Mouse (Mus musculus) monocyte, adult 59 days (primary cell): ENCODE measurements around the gene Vnn1. TPM values are rescaled to one million over a fixed set of nuclear protein-coding genes. Genes with fewer than 3 reads are reported as not detected.

Experiments
- total RNA-seq, 2 experiments: library from RNA; stranded (reverse); gene quantifications; one replicate each; pipeline ENCODE4 v1.2.4; 2023

The Vnn1 gene
- total RNA-seq: not detected

GRCm38 (mm10) chr10:23894601-23895349 lies at the start of gene Vnn1:
Vnn1 (plus strand) TSS chr10:23894688.

GRCm38 (mm10) chr10:23851228-23851912 lies 43.1 kb upstream of the Vnn1 start, which contains the start of gene Vnn3:
Vnn3 (plus strand) TSS chr10:23851462.

GRCm38 (mm10) chr10:23920056-23920455 lies 25.6 kb downstream of the Vnn1 start, which contains the start of gene Taar1:
Taar1 (plus strand) TSS chr10:23920356.

DNA sequence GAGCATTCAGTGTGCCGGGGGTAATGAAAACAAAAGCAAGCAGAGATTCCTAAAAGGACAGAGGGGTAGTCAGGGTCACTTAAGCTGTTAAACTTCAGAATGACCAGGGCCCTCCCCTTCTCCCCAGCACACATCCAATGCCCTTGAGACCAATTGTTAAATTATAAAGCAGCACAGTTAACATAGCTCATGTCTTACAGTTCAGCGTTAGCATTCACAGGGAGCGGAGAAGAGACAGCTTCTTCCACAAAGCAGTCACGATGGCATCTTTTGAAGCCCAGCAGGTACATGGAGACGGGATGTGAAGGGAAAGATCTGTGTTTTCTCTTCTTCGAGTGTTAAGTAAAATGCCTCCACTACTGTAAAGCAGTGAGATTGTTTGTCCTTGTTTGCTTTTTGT lies 43.8 kb downstream of the Vnn1 start, which contains the start of gene Taar2:
TSS of gene Taar2 (plus strand) at position 261 of the 400 bp plus-strand sequence.

GRCm38 (mm10) chr10:23949508-23950005 lies 55.1 kb downstream of the Vnn1 start, which contains the start of gene Taar3:
Taar3 (plus strand) TSS chr10:23949558.

Other genes starting within 250 kb of the Vnn1 start
- 100 to 1,000 TPM; 410 to 708 TPM for gene Rps12, start 107.4 kb upstream of the Vnn1 start, total RNA-seq
- under 1 TPM in 1 of 2 experiments, not detected in 1; 0.16 TPM for gene Slc18b1, start 97.7 kb upstream of the Vnn1 start, total RNA-seq
- gene Vnn3, start 43.2 kb upstream of the Vnn1 start, total RNA-seq: 10 to 100 TPM; 14.6 to 17.2 TPM
- not detected for gene Taar1, start 25.7 kb downstream of the Vnn1 start, total RNA-seq
- gene Taar2, start 43.9 kb downstream of the Vnn1 start, total RNA-seq: not detected
- not detected for gene Taar3, start 54.9 kb downstream of the Vnn1 start, total RNA-seq
- gene Taar4, start 65.8 kb downstream of the Vnn1 start, total RNA-seq: not detected
- not detected for gene Taar5, start 76.0 kb downstream of the Vnn1 start, total RNA-seq
- not detected for gene Taar6, start 91.0 kb downstream of the Vnn1 start, total RNA-seq
- gene Taar7a, start 98.8 kb downstream of the Vnn1 start, total RNA-seq: not detected
- not detected for gene Taar7b, start 105.3 kb downstream of the Vnn1 start, total RNA-seq
- not detected for gene Taar7d, start 132.5 kb downstream of the Vnn1 start, total RNA-seq
- not detected for gene Taar7e, start 142.9 kb downstream of the Vnn1 start, total RNA-seq
- gene Taar7f, start 154.8 kb downstream of the Vnn1 start, total RNA-seq: not detected
- gene Taar8a, start 181.8 kb downstream of the Vnn1 start, total RNA-seq: not detected
- not detected for gene Taar8b, start 197.6 kb downstream of the Vnn1 start, total RNA-seq
- gene Taar8c, start 207.2 kb downstream of the Vnn1 start, total RNA-seq: not detected
- gene Taar9, start 214.8 kb downstream of the Vnn1 start, total RNA-seq: not detected